Mouse (Mus musculus) small intestine, adult 2 months (tissue): ENCODE data around the gene Colq. TPM values are rescaled to one million over a fixed set of nuclear protein-coding genes. Genes with fewer than 3 reads are reported as not detected.

Experiments
- H3K27ac ChIP-seq: fragments of 200-500 bp; 2 replicates; pipeline ENCODE4 v1.5.1; 2012; ENCODE audit warnings: low read depth, low read length, control low read depth, inconsistent platforms; ENCODE audit not compliant: insufficient read depth
- H3K27me3 ChIP-seq: fragments of 200-500 bp; 2 replicates; pipeline ENCODE4 v1.6.1; 2012; ENCODE audit warnings: mild to moderate bottlenecking, moderate library complexity, low read length, inconsistent platforms; ENCODE audit not compliant: control insufficient read depth, insufficient read depth
- H3K36me3 ChIP-seq: fragments of 200-500 bp; 2 replicates; pipeline ENCODE4 v1.6.1; 2012; ENCODE audit warnings: mild to moderate bottlenecking, low read length, control low read depth, inconsistent platforms; ENCODE audit not compliant: control insufficient read depth, insufficient read depth
- H3K4me1 ChIP-seq: fragments of 200-500 bp; 2 replicates; pipeline ENCODE4 v1.6.1; 2012; ENCODE audit warnings: low read length, inconsistent platforms, mixed read lengths; ENCODE audit not compliant: control insufficient read depth, insufficient read depth, insufficient read length
- H3K4me3 ChIP-seq: fragments of 200-500 bp; 2 replicates; pipeline ENCODE4 v1.5.1; 2012; ENCODE audit warnings: low read depth, mild to moderate bottlenecking, control low read depth, inconsistent platforms, low read length, moderate library complexity
- CTCF ChIP-seq: fragments of 200-500 bp; IDR thresholded peaks from 2 replicates; pipeline ENCODE4 v1.5.1; 2012; ENCODE audit warnings: low read depth, mild to moderate bottlenecking, control low read depth, inconsistent platforms, low read length, moderate library complexity, mixed read lengths; ENCODE audit not compliant: insufficient replicate concordance, insufficient read length; ENCODE audit errors: extremely low read depth
- POLR2A ChIP-seq: fragments of 200-500 bp; IDR thresholded peaks from 2 replicates; pipeline ENCODE4 v1.6.1; 2012; ENCODE audit warnings: low read depth, mild to moderate bottlenecking, control low read depth, inconsistent platforms, low read length, moderate library complexity
- WGBS: fragments of 180-500 bp; shearing (Covaris S2); methylation state at CpG from one replicate; pipeline ENCODE4 v1.1.7; 2018; 5-methylcytosine and 5-hydroxymethylcytosine counted together
- polyA plus RNA-seq: library from polyadenylated mRNA; depleted of rRNA; stranded (reverse); fragments of >200 nt; gene quantifications from 2 replicates; pipeline ENCODE4 v1.2.3, GENCODE M21; 2012

The Colq gene
- polyA plus RNA-seq, 1 experiment = 0.77 TPM

- 57% methylated on average over 14 of the region's 14 CpGs for WGBS
Observed at GRCm38 (mm10) chr14:31555963-31556434, 35.1 kb downstream of the Colq start.

GRCm38 (mm10) chr14:31555021-31555420, 36.1 kb downstream of the Colq start:
- Histone ChIP-seq H3K27ac (no peak overlapping the region), H3K36me3 (no peaks in the 10 kb centered on the region), H3K27me3 (no peaks in the 10 kb centered on the region), H3K4me1 (no peaks in the 10 kb centered on the region), H3K4me3 (no peak overlapping the region)
- WGBS = 81% methylated on average over 7 of the region's 7 CpGs
- TF ChIP-seq POLR2A (no peak), CTCF (no peak)

More at GRCm38 (mm10) chr14:31555963-31556434, 35.1 kb downstream of the Colq start:
- Histone ChIP-seq H3K27me3 (no peaks in the 10 kb centered on the region), H3K27ac (no peak overlapping the region), H3K36me3 (no peaks in the 10 kb centered on the region), H3K4me1 (no peaks in the 10 kb centered on the region), H3K4me3 (no peak overlapping the region)
- TF ChIP-seq POLR2A = no peak
- no peak for TF ChIP-seq CTCF

- no peaks in the 10 kb centered on the region for H3K36me3 ChIP-seq
- H3K27ac ChIP-seq = no peak overlapping the region
- TF ChIP-seq POLR2A = no peak
- TF ChIP-seq CTCF = no peak
- 54% methylated on average over 11 of the region's 11 CpGs for WGBS
- H3K4me1 ChIP-seq = no peaks in the 10 kb centered on the region
- no peaks in the 10 kb centered on the region for H3K27me3 ChIP-seq
- no peak overlapping the region for H3K4me3 ChIP-seq
Observed at GRCm38 (mm10) chr14:31543885-31544442, 47.2 kb downstream of the Colq start.

- TF ChIP-seq POLR2A (no peak), CTCF (no peak)
- Histone ChIP-seq H3K4me3 (no peak overlapping the region), H3K27me3 (no peaks in the 10 kb centered on the region), H3K4me1 (peaks cover 9% of the 10 kb centered on the region; the same call in 1 of the 2 replicates), H3K36me3 (no peaks in the 10 kb centered on the region), H3K27ac (no peak overlapping the region)
- 80% methylated on average over 6 of the region's 6 CpGs for WGBS
Observed at GRCm38 (mm10) chr14:31537298-31537697, 53.8 kb downstream of the Colq start.

- H3K4me1 ChIP-seq = peaks cover 14% of the 10 kb centered on the region
- no peak for TF ChIP-seq CTCF
- no peak for TF ChIP-seq POLR2A
- H3K27ac ChIP-seq = no peak overlapping the region
- H3K36me3 ChIP-seq = no peaks in the 10 kb centered on the region
- no peaks in the 10 kb centered on the region for H3K27me3 ChIP-seq
- WGBS = 19% methylated on average over 3 of the region's 3 CpGs
- H3K4me3 ChIP-seq = no peak overlapping the region
Observed at GRCm38 (mm10) chr14:31532656-31533055, 58.5 kb downstream of the Colq start.

- no peaks in the 10 kb centered on the region for H3K27me3 ChIP-seq
- H3K27ac ChIP-seq = no peak overlapping the region
- H3K4me3 ChIP-seq = no peak overlapping the region
- H3K36me3 ChIP-seq = no peaks in the 10 kb centered on the region
- TF ChIP-seq CTCF = no peak
- TF ChIP-seq POLR2A = no peak
- 60% methylated on average over 12 of the region's 12 CpGs for WGBS
- H3K4me1 ChIP-seq = peaks cover 14% of the 10 kb centered on the region
Observed at GRCm38 (mm10) chr14:31531506-31532148, 59.5 kb downstream of the Colq start.

- H3K4me1 ChIP-seq = peaks cover 14% of the 10 kb centered on the region
- H3K27ac ChIP-seq = peak overlapping the region; percentile 33; the same call in 1 of the 2 replicates
- no peaks in the 10 kb centered on the region for H3K27me3 ChIP-seq
- WGBS = 40% methylated on average over 4 of the region's 4 CpGs
- no peaks in the 10 kb centered on the region for H3K36me3 ChIP-seq
- H3K4me3 ChIP-seq = no peak overlapping the region
- TF ChIP-seq CTCF = no peak
- no peak for TF ChIP-seq POLR2A
Observed at GRCm38 (mm10) chr14:31530847-31531246, 60.3 kb downstream of the Colq start.
